Mouse (Mus musculus) heart, postnatal 0 days (tissue): ENCODE results near the gene Fam172a.

ENCODE experiments used
- CTCF ChIP-seq: IDR thresholded peaks from 2 replicates; pipeline ENCODE4 v1.5.1; 2016; ENCODE audit warnings: antibody characterized with exemption, control low read depth, low read depth
- EP300 ChIP-seq: IDR thresholded peaks from 2 replicates; pipeline ENCODE4 v1.6.1; 2016; ENCODE audit warnings: antibody characterized with exemption, low read depth

DNA sequence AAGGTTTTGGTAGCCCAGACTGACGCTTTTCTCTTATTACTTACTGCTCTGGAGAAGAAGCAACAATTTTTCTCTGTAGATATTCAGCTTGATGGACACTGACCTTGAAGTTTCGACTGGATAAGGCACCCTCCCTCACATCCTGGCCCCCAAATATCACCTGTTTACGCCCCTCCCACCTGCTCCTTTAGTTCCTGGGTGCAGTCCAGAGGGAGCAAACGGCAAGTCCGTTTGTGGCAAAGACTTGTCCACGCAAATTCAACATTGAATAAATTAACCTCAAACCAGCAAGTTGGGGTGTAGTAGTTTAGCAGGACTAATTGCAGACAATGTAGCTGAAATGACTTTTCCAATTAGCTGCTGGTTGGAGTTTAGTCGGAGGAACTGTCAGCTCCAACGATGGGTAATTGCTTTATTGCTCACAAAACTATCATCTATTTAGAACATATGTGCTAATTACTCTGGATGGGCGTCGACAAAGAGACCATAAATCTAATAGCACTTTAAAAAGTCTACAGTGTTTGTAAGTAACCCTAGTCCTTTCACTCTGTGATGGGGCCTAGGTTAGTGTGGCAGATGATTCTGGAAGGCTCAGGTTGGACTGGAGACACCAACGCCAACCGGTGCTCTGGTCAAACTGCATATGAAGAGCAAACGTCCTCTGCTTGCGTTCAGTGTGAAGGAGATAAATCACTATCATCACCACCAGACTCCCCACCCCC, 507.0 kb downstream of the Fam172a start:
- no peak for TF ChIP-seq EP300
- TF ChIP-seq CTCF = no peak
